In genomic region chr11:97570493-97571137, GRCm38 (mm10) we compare ENCODE assay signal across 10 mouse cellular contexts. TPM values are rescaled to one million over a fixed set of nuclear protein-coding genes. Genes with fewer than 3 reads are reported as not detected.
DNase-seq lines count a peak whose midpoint lies in the region; ATAC-seq and TF ChIP-seq lines count a peak whose summit lies in the region.
"Had no signal": no experiment of that assay in that cellular context is flagged by ENCODE, and none has a peak within 500 bp of the region (broad histone marks: within the 10 kb centered on the region; RNA-seq: fewer than 3 reads in every experiment).

No protein-coding gene starts in this region.

- TF ChIP-seq EP300 in liver, postnatal 0 days (IDR thresholded peaks at IDR 0.05; ENCODE audit: low read depth), result no peak

- H3K4me3 ChIP-seq in forebrain, embryonic 15.5 days, result peak overlapping the region; percentile 92; the same call in 1 of the 2 replicates
- no peak overlapping the region; the same call in 1 of the 2 replicates for H3K4me3 ChIP-seq in neural tube, embryonic 15.5 days (replicated peaks)
- no peak overlapping the region for H3K4me3 ChIP-seq in liver, postnatal 0 days (ENCODE audit: low read depth, low read length)
- H3K4me3 ChIP-seq: heart, embryonic 13.5 days had no signal

- H3K4me2 ChIP-seq in forebrain, embryonic 15.5 days (replicated peaks), result peak overlapping the region; percentile 90
- H3K4me2 ChIP-seq in neural tube, embryonic 15.5 days, result peak overlapping the region; percentile 90
- H3K4me2 ChIP-seq in liver, postnatal 0 days (ENCODE audit: low read depth, low read length), result no peak overlapping the region
- H3K4me2 ChIP-seq: heart, embryonic 13.5 days had no signal

- no peaks in the 10 kb centered on the region for H3K27me3 ChIP-seq in forebrain, embryonic 15.5 days
- no peaks in the 10 kb centered on the region for H3K27me3 ChIP-seq in neural tube, embryonic 15.5 days (replicated peaks)
- H3K27me3 ChIP-seq in liver, postnatal 0 days (ENCODE audit: insufficient read depth, low read length), result peaks cover 84% of the 10 kb centered on the region

- peaks cover 90% of the 10 kb centered on the region for H3K4me1 ChIP-seq in forebrain, embryonic 15.5 days
- H3K4me1 ChIP-seq in neural tube, embryonic 15.5 days, result peaks cover 90% of the 10 kb centered on the region
- no peaks in the 10 kb centered on the region for H3K4me1 ChIP-seq in liver, postnatal 0 days (ENCODE audit: insufficient read depth)

- DNase-seq in gastrocnemius, postnatal 10 days, result peak; percentile 48
- DNase-seq in gastrocnemius, postnatal 25 days, result no peak
- peak; percentile 71 to 72 for DNase-seq in right cerebral cortex, postnatal 10 days (ENCODE audit: low spot score in 2 of 2)
- no peak for DNase-seq in right cerebral cortex, postnatal 14 days
- no peak for DNase-seq in liver, postnatal 0 days

- no peak for ATAC-seq in forebrain, embryonic 15.5 days (replicated peaks)
- no peak for ATAC-seq in neural tube, embryonic 15.5 days (ENCODE audit: low FRiP score)
- no peak for ATAC-seq in granulocyte monocyte progenitor cell, adult 5-6 weeks (replicated peaks; ENCODE audit: poor library complexity, severe bottlenecking)
- no peak for ATAC-seq in liver, postnatal 0 days

- WGBS in forebrain, embryonic 15.5 days, result 11% methylated on average over 8 of the region's 8 CpGs
- 18% methylated on average over 8 of the region's 8 CpGs for WGBS in neural tube, embryonic 15.5 days
- 20% methylated on average over 8 of the region's 8 CpGs for WGBS in liver, postnatal 0 days (ENCODE audit: insufficient replicate concordance)

- no peaks in the 10 kb centered on the region for H3K36me3 ChIP-seq in forebrain, embryonic 15.5 days
- H3K36me3 ChIP-seq in neural tube, embryonic 15.5 days, result no peaks in the 10 kb centered on the region
- no peaks in the 10 kb centered on the region for H3K36me3 ChIP-seq in liver, postnatal 0 days (replicated peaks; ENCODE audit: insufficient read depth, low read length)
- H3K36me3 ChIP-seq: heart, embryonic 13.5 days had no signal

- H3K27ac ChIP-seq in forebrain, embryonic 15.5 days (replicated peaks), result peak overlapping the region; percentile 98
- peak overlapping the region; percentile 58; the same call in 1 of the 2 replicates for H3K27ac ChIP-seq in neural tube, embryonic 15.5 days (replicated peaks)
- no peak overlapping the region for H3K27ac ChIP-seq in liver, postnatal 0 days (ENCODE audit: low read depth)
- H3K27ac ChIP-seq: heart, embryonic 13.5 days had no signal

- TF ChIP-seq CTCF in liver, postnatal 0 days (IDR thresholded peaks at IDR 0.05; ENCODE audit: low read depth), result no peak

- H3K9ac ChIP-seq in forebrain, embryonic 15.5 days (replicated peaks), result no peak overlapping the region; the same call in 1 of the 2 replicates
- H3K9ac ChIP-seq in neural tube, embryonic 15.5 days (replicated peaks), result no peak overlapping the region
- no peak overlapping the region for H3K9ac ChIP-seq in liver, postnatal 0 days (replicated peaks)
- H3K9ac ChIP-seq: heart, embryonic 13.5 days had no signal

- no peaks in the 10 kb centered on the region for H3K9me3 ChIP-seq in forebrain, embryonic 15.5 days
- H3K9me3 ChIP-seq in neural tube, embryonic 15.5 days (replicated peaks), result no peaks in the 10 kb centered on the region
- no peaks in the 10 kb centered on the region for H3K9me3 ChIP-seq in liver, postnatal 0 days (ENCODE audit: low read length)
- H3K9me3 ChIP-seq: heart, embryonic 13.5 days had no signal

RNA-seq across cellular contexts. Expression of gene Srcin1, which starts 5.4 kb away (rescaled TPM):
- total RNA-seq in gastrocnemius, postnatal 10 days (2021), result 1 to 10 TPM; 1.1 to 1.4 TPM
- under 1 TPM; 0.43 to 0.49 TPM for total RNA-seq in gastrocnemius, postnatal 25 days (2021)
- polyA plus RNA-seq in forebrain, embryonic 15.5 days (2015; fragmentation: Nextera tagmentation; extraction: Ambion mirVana), result 10.8 and 11.6 TPM in 2 replicates
- 7.2 and 10.5 TPM in 2 replicates for polyA plus RNA-seq in neural tube, embryonic 15.5 days (2015; fragmentation: Nextera tagmentation; extraction: Ambion mirVana)
- not detected in 2 replicates for total RNA-seq in granulocyte monocyte progenitor cell, adult 5-6 weeks (2014; fragmentation: Nextera tagmentation)
- total RNA-seq in granulocyte monocyte progenitor cell, adult 5-6 weeks (2017), result not detected in 2 replicates
- 0.02 and 0.05 TPM in 2 replicates for polyA plus RNA-seq in liver, postnatal 0 days (2015; fragmentation: Nextera tagmentation; extraction: Ambion mirVana)
- total RNA-seq: common myeloid progenitor, adult 5-6 weeks had no signal

RNA-seq across cellular contexts. Expression of gene Epop, which starts 58.9 kb away (rescaled TPM):
- under 1 TPM; 0.59 to 0.68 TPM for total RNA-seq in gastrocnemius, postnatal 10 days (2021)
- total RNA-seq in gastrocnemius, postnatal 25 days (2021), result 1 to 10 TPM; 1.2 to 1.6 TPM
- 4.6 and 5.8 TPM in 2 replicates for polyA plus RNA-seq in forebrain, embryonic 15.5 days (2015; fragmentation: Nextera tagmentation; extraction: Ambion mirVana)
- polyA plus RNA-seq in neural tube, embryonic 15.5 days (2015; fragmentation: Nextera tagmentation; extraction: Ambion mirVana), result 2.1 TPM in 2 replicates
- total RNA-seq in granulocyte monocyte progenitor cell, adult 5-6 weeks (2014; fragmentation: Nextera tagmentation), result 7.5 and 8.1 TPM in 2 replicates
- 1.6 and 2.5 TPM in 2 replicates for total RNA-seq in granulocyte monocyte progenitor cell, adult 5-6 weeks (2017)
- 1.1 and 1.6 TPM in 2 replicates for polyA plus RNA-seq in liver, postnatal 0 days (2015; fragmentation: Nextera tagmentation; extraction: Ambion mirVana)

Comparison
In these comparisons a context has a peak if more than half of its experiments do, and no peak if none do; other contexts are left out.
1. DNase-seq: peak in gastrocnemius, postnatal 10 days (single experiment) and right cerebral cortex, postnatal 10 days (2 of 2); none in gastrocnemius, postnatal 25 days (single experiment), right cerebral cortex, postnatal 14 days (single experiment) and liver, postnatal 0 days (single experiment).